Mouse (Mus musculus) MEL (cell line): ENCODE measurements around the gene Irs2.

Experiments used
- UBTF ChIP-seq: IDR thresholded peaks from 2 replicates; pipeline ENCODE4 v1.6.1; 2012; ENCODE audit warnings: low read depth, mild to moderate bottlenecking, inconsistent platforms, low read length, improper control_type of control experiment, moderate library complexity, borderline replicate concordance; ENCODE audit not compliant: insufficient read depth
- ZMIZ1 ChIP-seq: IDR thresholded peaks from 2 replicates; pipeline ENCODE4 v1.6.1; 2012; ENCODE audit warnings: low read depth, mild to moderate bottlenecking, inconsistent platforms, low read length, improper control_type of control experiment, moderate library complexity

GRCm38 (mm10) chr8:10935231-10935630 is 73.0 kb downstream of the Irs2 start:
- TF ChIP-seq ZMIZ1 (no peak), UBTF (no peak)
